Comparison of ENCODE assay signal across 15 mouse cellular contexts in genomic region chr12:53338349-53338948, GRCm38 (mm10).
DNase-seq lines count a peak whose midpoint lies in the region; ATAC-seq lines count a peak whose summit lies in the region.
"Had no signal": no experiment of that assay in that cellular context is flagged by ENCODE, and none has a peak within 500 bp of the region (broad histone marks: within the 10 kb centered on the region; RNA-seq: fewer than 3 reads in every experiment).

No protein-coding gene starts in this region.

- intact Hi-C loops in heart, postnatal 10 days (cut with DNase I), result no loop called here

- H3K4me3 ChIP-seq in heart, embryonic 14.5 days (ENCODE audit: control insufficient read depth in 1 of 2, insufficient read depth in 1 of 2, low read depth in 1 of 2, low read length in 2 of 2), result no peak overlapping the region
- H3K4me3 ChIP-seq in midbrain, embryonic 13.5 days (replicated peaks), result no peak overlapping the region
- H3K4me3 ChIP-seq: limb, embryonic 13.5 days; myocyte had no signal

- no peaks in the 10 kb centered on the region for H3K36me3 ChIP-seq in heart, embryonic 14.5 days (ENCODE audit: control insufficient read depth, insufficient read depth, low read length)
- H3K36me3 ChIP-seq in midbrain, embryonic 13.5 days, result no peaks in the 10 kb centered on the region
- H3K36me3 ChIP-seq: G1E; limb, embryonic 13.5 days had no signal

- H3K27ac ChIP-seq in heart, embryonic 14.5 days (replicated peaks in 1 of 2; ENCODE audit: control insufficient read depth in 1 of 2, insufficient read depth in 1 of 2, low read depth in 2 of 2, low read length in 2 of 2), result no peak overlapping the region
- peak overlapping the region; percentile 65; the same call in 1 of the 2 replicates for H3K27ac ChIP-seq in midbrain, embryonic 13.5 days
- H3K27ac ChIP-seq: limb, embryonic 13.5 days had no signal

- WGBS in heart, embryonic 14.5 days, result 50% methylated on average over 14 of the region's 14 CpGs
- 26% methylated on average over 14 of the region's 14 CpGs for WGBS in midbrain, embryonic 13.5 days

- DNase-seq in heart, postnatal 10 days, result no peak
- DNase-seq in right cerebral cortex, postnatal 14 days, result peak; percentile 9
- no peak for DNase-seq in right cerebral cortex, adult 18-20 months
- no peak for DNase-seq in cerebellum, postnatal 4 days (ENCODE audit: low spot score in 2 of 2)
- DNase-seq in spleen, adult 18-20 months, result no peak
- DNase-seq: cerebellum, postnatal 25 days; lung, postnatal 10 days; right cerebral cortex, postnatal 4 days had no signal

- peak overlapping the region; percentile 14; the same call in 1 of the 2 replicates for H3K4me2 ChIP-seq in heart, embryonic 14.5 days (ENCODE audit: low read length)
- H3K4me2 ChIP-seq in midbrain, embryonic 13.5 days (replicated peaks), result no peak overlapping the region; the same call in 1 of the 2 replicates
- H3K4me2 ChIP-seq: limb, embryonic 13.5 days had no signal

- no peak for ATAC-seq in heart, embryonic 14.5 days (ENCODE audit: insufficient number of reproducible peaks, insufficient read depth, low FRiP score, low read depth)
- peak; percentile 67 for ATAC-seq in midbrain, embryonic 13.5 days
- no peak for ATAC-seq in cerebellum, adult (ENCODE audit: insufficient number of reproducible peaks, low FRiP score, low TSS enrichment)
- ATAC-seq: activated CD4-positive, CD25-positive, alpha-beta regulatory T cell, adult 4 months had no signal

- no peaks in the 10 kb centered on the region for H3K9me3 ChIP-seq in heart, embryonic 14.5 days (ENCODE audit: control insufficient read depth, low read length)
- H3K9me3 ChIP-seq in midbrain, embryonic 13.5 days, result no peaks in the 10 kb centered on the region
- H3K9me3 ChIP-seq: limb, embryonic 13.5 days had no signal

- no peaks in the 10 kb centered on the region for H3K27me3 ChIP-seq in heart, embryonic 14.5 days (ENCODE audit: control insufficient read depth, insufficient read depth, low read length)
- H3K27me3 ChIP-seq in midbrain, embryonic 13.5 days, result no peaks in the 10 kb centered on the region
- H3K27me3 ChIP-seq: limb, embryonic 13.5 days had no signal

- no peak overlapping the region for H3K9ac ChIP-seq in heart, embryonic 14.5 days (ENCODE audit: low read length)
- H3K9ac ChIP-seq in midbrain, embryonic 13.5 days (replicated peaks), result no peak overlapping the region
- H3K9ac ChIP-seq: limb, embryonic 13.5 days had no signal

- 0 out of 4 replicates have a peak, but pooled peaks cover 0 to 5% of the 10 kb centered on the region in 2 experiments for H3K4me1 ChIP-seq in heart, embryonic 14.5 days (ENCODE audit: control insufficient read depth in 2 of 2, insufficient read depth in 2 of 2, low read length in 2 of 2)
- peaks cover 25% of the 10 kb centered on the region for H3K4me1 ChIP-seq in midbrain, embryonic 13.5 days (replicated peaks)
- H3K4me1 ChIP-seq: limb, embryonic 13.5 days had no signal
